Comparison of ENCODE assay signal across 1 mouse cellular context in the genomic region with DNA sequence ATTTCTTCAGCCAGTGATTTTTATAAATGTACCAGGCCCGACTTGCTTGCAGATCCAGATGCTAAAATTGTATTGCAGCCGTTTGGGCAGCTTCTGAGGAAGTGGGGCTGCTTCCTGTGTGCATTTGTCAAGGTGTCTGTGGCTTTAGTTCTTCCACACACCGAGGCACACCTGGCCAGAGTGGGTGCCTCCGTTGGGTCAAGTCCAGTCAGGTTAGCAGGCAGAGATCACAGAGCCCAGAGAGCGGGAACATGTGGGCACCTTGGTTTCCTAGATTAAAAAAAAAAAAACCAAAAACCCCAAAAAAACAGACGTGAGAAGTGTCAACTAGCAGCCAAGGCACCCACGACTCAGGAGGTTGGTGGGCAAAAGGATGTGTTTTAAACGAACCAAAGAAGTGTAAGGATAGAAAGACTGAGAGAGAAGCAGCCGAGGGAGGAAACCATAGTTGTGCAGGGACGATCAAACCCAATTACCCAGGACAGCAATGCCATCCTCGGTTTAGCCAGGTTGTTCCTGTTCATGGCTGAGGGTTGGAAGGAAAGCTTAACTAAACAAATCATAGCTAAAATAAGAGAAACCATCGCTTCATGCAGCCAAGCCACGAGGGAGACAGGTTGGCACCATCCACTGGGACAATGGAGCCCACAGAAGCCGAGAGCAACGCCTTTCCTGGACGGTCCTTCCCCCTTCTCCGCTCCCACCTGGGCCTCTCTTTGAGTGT.
TF ChIP-seq lines count a peak whose summit lies in the region.

No protein-coding gene starts in this region.

TF ChIP-seq in CH12.LX, 34 proteins besides CTCF, POLR2A, EP300 and RAD21 (continued from another document):
- peak; percentile 29 for TF ChIP-seq BHLHE40 (IDR thresholded peaks at IDR 0.05; ENCODE audit: low read depth, low read length)
- 0 out of 2 replicates have a peak, but pooled peaks have one; percentile 0 for TF ChIP-seq TBP (conservative IDR thresholded peaks at IDR 0.05; ENCODE audit: low read depth, low read length)
- TF ChIP-seq USF2 (conservative IDR thresholded peaks at IDR 0.05; ENCODE audit: low read depth, low read length) = no peak
- TF ChIP-seq SMC3 (IDR thresholded peaks at IDR 0.05; ENCODE audit: low read depth, low read length) = no peak
- peak; percentile 46 for TF ChIP-seq MYC (IDR thresholded peaks at IDR 0.05; ENCODE audit: low read depth, low read length)
- 0 out of 2 replicates have a peak, but pooled peaks have one; percentile 17 for TF ChIP-seq CHD2 (IDR thresholded peaks at IDR 0.05; ENCODE audit: low read length)
- no peak for TF ChIP-seq HCFC1 (IDR thresholded peaks at IDR 0.05; ENCODE audit: low read depth, low read length)
- TF ChIP-seq JUND (conservative IDR thresholded peaks at IDR 0.05; ENCODE audit: low read depth, low read length) = no peak
- TF ChIP-seq ZKSCAN1 (IDR thresholded peaks at IDR 0.05; ENCODE audit: borderline replicate concordance, low read depth, low read length) = no peak
- no peak for TF ChIP-seq PAX5 (IDR thresholded peaks at IDR 0.05; ENCODE audit: low read length)
- TF ChIP-seq MAFK (IDR thresholded peaks at IDR 0.05; ENCODE audit: insufficient replicate concordance, low read length) = no peak
- no peak for TF ChIP-seq MXI1 (IDR thresholded peaks at IDR 0.05; ENCODE audit: low read depth, low read length)
- TF ChIP-seq GABPA (IDR thresholded peaks at IDR 0.05; ENCODE audit: insufficient replicate concordance, low read depth, low read length) = no peak
- TF ChIP-seq RCOR1 (conservative IDR thresholded peaks at IDR 0.05; ENCODE audit: low read depth, low read length) = no peak
- TF ChIP-seq UBTF (IDR thresholded peaks at IDR 0.05; ENCODE audit: low read depth, low read length) = no peak
- peak; percentile 83 for TF ChIP-seq TCF12 (IDR thresholded peaks at IDR 0.05; ENCODE audit: low read depth, low read length)
- peak; percentile 71 for TF ChIP-seq MEF2A (IDR thresholded peaks at IDR 0.05; ENCODE audit: borderline replicate concordance, low read depth, low read length)
- peak; percentile 49; the same call in 1 of the 2 replicates for TF ChIP-seq SIN3A (IDR thresholded peaks at IDR 0.05; ENCODE audit: low read length)
- TF ChIP-seq CHD1 (IDR thresholded peaks at IDR 0.05; ENCODE audit: low read depth, low read length) = peak; percentile 94
